Mouse (Mus musculus) brain, embryonic 14.5 days (tissue): Measurements from ENCODE around the gene Pheta1.

Source experiments
- CTCF ChIP-seq: fragments of 200-500 bp; IDR thresholded peaks from 2 replicates; pipeline ENCODE4 v1.5.1; 2012; ENCODE audit warnings: inconsistent platforms, mild to moderate bottlenecking, moderate library complexity, borderline replicate concordance; ENCODE audit not compliant: insufficient read depth, insufficient read length; ENCODE audit errors: extremely low read depth
- POLR2A ChIP-seq: fragments of 200-500 bp; IDR thresholded peaks from 2 replicates; pipeline ENCODE4 v1.6.1; 2012; ENCODE audit warnings: mild to moderate bottlenecking, inconsistent platforms, borderline replicate concordance; ENCODE audit not compliant: poor library complexity, insufficient read depth, insufficient read length, severe bottlenecking; ENCODE audit errors: extremely low read depth

DNA sequence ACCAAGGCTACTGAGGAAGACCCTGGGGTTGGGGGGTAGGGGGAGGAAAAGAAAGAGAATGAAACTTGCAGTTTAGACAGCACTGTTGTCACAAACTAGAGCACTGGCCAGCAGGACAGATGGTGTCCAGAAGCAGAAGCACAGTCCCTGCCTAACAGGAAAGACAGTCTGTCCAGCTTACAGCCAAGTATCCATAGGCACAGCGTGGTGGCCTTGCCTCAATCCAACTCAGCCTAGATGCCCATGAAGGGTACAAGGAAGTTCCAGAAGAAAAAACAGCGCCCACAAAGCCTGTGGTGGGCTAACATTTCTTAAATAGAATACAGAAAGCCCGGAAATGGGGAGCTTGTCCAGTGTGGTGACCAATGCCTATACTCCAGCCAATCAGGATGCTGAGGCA is 23.2 kb upstream of the Pheta1 start:
- no peak for TF ChIP-seq CTCF
- no peak for TF ChIP-seq POLR2A
